Mouse (Mus musculus): ENCODE measurements at regions not wholly inside any gene's neighbourhood (a gene's known extent, or its start where the extent isn't known, plus 50 kb on each side); places are given as distances from the start of the nearest gene placed in this dataset.
"Not testable (repeated sequence)": the region's sequence is repeated elsewhere in the genome, so short reads cannot be mapped to it uniquely, and the experiment has no call there.

DNA sequence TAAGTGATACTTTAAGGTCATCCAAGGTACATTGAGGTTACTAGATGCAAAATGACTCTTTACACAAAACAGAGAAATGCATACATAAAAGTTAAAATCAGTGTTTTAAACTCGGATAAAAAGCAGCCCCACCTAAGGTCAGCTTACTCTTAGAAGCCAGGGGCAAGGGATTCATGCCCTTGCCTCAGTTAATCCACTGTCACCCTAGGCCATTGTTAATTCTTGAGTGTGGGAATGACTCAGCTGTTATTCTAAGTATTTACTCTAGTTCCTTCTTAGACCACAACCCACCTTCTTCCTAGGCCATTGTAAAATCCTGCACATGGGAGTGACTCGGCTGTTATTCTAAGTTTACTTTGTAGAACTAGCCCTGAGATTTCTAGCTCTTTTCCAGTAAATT, 64.1 kb upstream of the Ces1h start:
- DNase-seq (ENCODE audit: extremely low spot score in 1 of 2, low spot score in 2 of 2); H3K4me3 ChIP-seq; H3K27ac ChIP-seq; intact Hi-C loops (cut with DNase I): not testable (repeated sequence)

DNA sequence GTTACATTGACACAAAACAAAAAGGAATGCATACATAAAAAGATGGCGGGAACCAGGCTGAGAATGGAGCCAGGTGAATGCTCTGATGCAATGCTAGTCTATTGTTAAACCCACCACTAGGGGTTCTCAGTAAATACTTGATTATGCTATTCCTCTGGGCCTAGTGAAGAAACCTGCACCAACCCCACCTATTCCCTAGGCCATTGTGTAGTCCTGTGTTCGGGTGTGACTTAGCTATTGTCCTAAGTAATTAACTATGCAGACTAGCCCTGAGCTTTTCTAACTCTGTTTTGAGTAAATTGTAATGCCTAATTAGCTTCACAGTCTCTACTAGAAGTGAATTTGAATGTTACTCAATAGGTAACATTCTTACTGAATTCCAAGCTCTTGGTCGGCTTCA, 62.4 kb upstream of the Ces1h start:
- H3K4me3 ChIP-seq = no peak overlapping the region
- no peak; the same call in none of the 2 replicates for TF ChIP-seq CTCF (IDR thresholded peaks at IDR 0.05)
- intact Hi-C loops (cut with DNase I) = no loop called here

DNA sequence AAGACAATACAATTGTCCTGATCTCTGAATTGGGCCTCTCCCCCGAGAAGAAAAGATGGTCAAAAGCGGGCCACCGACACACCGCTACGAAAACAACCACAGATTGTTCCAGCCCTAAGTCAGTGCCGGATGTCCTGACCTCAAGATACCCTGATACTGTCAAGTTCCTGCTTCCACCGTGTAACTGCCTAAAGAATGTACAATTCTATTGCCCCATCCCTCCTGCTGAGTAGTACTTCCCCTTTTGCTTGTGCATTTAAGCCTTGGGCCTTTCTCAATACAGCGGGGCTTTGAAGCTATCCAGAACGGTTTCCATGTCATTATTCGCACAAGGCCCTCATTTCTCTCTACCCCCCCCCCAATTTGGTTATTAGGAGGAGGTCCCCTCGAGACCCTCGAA, 57.1 kb upstream of the Ces1h start:
- H3K27ac ChIP-seq; intact Hi-C loops (cut with DNase I); H3K4me3 ChIP-seq; DNase-seq (ENCODE audit: extremely low spot score in 1 of 2, low spot score in 2 of 2): not testable (repeated sequence)

More for the DNA sequence above, 62.4 kb upstream of the Ces1h start:
- H3K27ac ChIP-seq = no peak overlapping the region
- no peak for DNase-seq (ENCODE audit: extremely low spot score in 1 of 2, low spot score in 2 of 2)

DNA sequence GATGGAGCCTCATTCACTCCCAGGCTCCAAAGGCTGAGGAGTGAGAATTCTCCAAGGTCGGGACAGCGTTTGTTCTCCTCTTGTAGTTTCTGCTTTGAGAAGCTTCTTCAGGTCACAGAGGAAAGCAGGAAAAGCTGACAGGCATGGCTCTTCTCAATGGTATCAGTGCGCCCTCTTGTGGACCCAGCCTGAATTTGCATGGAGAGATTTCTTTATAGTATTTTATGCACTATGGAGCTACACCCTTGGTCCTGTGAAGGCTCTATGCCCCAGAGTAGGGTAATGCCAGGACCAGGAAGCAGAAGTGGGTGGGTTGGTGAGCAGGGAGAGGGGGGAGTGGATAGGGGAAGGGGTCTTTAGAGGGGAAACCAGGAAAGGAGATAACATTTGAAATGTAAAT, 51.1 kb upstream of the Ces1h start:
- peak; percentile 74 to 77 for DNase-seq (ENCODE audit: extremely low spot score in 1 of 2, low spot score in 2 of 2)
- intact Hi-C loops (cut with DNase I) = loop anchor here (1.0 to 2.0 kb wide), 2 partner anchors 372 to 419 kb away; no protein-coding TSS in a partner anchor
- H3K4me3 ChIP-seq = no peak overlapping the region
- TF ChIP-seq CTCF (IDR thresholded peaks at IDR 0.05) = peak; percentile 77
- H3K27ac ChIP-seq = no peak overlapping the region
